Mouse (Mus musculus) thymus, adult 18-20 months (tissue): ENCODE results near the gene Rnf207.

Source experiments
- DNase-seq, 2 experiments: peaks; one replicate each; pipeline ENCODE4 v3.0.0; 2022; ENCODE audit warnings: mixed read lengths in 2 of 2

The Rnf207 gene

DNA sequence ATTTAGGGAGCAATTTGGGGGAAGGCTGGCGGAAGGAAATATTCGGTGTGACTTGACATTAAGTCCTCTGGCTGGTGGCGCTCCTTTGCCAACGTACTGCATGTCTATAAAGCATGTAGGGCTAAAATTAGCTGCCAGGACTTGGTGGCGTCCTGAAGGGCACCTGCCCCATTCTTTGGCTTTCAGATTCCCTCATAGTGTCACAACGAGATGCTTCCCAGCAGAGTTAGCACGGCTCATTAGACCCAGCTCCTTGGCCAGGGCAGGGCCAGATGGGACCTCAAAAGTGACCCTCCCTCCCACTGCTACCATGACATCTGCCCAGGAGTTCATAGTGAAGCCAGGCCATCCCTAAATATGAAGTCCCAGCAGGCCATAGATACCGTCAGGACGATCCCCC, 48.2 kb downstream of the Rnf207 start:
- DNase-seq, result no peak

DNA sequence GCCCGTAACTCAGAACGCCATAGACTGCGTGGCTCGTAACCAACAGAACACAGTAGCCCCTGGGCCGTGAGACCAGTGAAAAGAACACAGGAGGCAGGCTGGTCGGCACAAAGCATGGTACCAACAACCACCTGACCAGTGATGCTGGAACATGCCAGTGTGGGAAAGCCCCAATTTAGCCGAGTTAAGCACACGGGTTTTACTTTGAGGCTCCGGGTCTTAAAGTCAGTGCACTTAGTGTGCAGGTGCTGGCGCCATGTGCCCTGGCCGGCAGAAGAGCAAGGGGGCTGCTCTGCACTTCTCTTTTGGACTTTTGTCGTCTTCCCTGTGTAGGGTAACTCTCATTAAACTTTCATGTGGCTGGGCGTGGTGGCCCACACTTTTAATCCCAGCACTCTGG, 48.8 kb downstream of the Rnf207 start:
- DNase-seq, result no peak

DNA sequence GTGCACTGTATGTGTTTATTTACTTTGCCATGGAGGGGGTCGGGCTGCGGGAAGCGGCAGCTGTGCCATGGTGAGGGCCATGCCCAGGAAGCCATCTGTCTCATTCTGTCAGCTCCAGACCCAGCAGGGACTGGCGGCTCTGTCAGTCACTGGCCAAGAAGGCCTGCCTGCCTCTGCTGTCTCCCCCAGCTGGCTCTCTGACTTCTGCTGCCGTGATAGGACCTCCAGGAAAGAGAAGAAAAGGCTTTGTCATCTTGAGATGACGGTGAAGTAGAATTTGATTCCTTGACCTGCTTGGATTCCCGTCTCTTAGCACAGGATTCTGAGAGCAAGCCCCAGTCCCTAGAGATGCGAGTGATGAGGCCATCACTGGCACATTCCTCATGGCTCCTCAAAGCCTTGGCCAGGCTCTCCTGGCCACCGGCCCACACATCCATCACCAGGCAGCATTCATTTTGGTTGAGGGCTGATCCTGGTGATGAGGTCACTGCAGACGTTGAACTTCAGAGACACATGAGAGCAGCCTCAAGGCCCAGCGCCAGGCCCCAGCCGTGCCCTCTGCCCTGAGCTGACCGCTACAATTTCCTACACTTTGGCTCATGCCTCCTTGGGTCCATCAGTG, 50.9 kb downstream of the Rnf207 start:
- DNase-seq, result no peak

DNA sequence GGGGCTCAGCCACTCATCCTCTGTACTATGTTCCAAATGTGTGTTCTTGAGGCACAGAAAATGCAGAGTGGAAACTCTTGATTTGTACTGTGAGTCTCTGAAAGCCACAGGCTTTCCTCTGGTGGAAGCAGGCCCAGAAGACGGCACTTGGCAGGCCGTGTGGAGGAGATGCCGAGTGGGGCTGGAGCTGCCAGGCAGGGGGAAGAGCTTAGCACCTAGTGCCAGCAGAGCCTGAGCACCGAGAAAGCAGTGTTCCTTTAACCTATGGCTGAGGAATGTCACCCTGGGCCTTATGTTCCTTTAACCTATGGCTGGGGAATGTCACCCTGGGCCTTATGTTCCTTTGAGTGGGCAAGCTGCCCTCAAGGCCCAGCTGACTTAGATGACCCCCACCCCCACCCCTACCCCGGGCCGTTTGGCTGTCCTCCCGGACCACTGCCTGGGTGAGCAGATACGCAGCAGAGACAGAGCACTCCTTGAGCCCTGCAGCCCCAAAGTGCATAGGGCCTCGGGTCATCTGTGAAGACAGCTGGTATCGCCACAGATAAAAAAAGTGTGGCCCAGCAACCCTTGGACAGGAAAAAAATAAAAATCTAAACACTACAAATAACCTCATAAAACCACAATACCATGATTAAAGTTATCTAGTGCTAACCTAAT, 52.4 kb downstream of the Rnf207 start:
- no peak for DNase-seq

DNA sequence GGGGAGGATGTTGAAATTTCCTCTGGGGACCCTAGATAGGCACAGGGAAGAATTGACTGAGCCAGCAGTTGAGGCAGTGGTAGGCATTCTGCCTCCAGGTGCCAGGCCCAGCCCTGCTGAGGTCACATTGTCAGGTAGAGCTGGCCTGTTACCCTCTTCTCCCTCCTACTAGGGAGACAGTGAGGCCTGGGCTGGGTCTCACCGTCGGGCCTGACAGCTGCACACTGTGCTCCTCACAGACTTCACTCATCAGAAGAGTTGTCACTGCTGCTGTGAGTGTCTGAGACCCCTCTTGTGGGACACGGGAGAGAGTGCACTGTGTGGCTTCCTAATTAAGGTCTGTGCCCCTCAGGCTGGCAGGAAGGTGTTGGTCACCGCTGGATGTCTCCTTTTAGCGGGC, 53.0 kb downstream of the Rnf207 start:
- no peak for DNase-seq

DNA sequence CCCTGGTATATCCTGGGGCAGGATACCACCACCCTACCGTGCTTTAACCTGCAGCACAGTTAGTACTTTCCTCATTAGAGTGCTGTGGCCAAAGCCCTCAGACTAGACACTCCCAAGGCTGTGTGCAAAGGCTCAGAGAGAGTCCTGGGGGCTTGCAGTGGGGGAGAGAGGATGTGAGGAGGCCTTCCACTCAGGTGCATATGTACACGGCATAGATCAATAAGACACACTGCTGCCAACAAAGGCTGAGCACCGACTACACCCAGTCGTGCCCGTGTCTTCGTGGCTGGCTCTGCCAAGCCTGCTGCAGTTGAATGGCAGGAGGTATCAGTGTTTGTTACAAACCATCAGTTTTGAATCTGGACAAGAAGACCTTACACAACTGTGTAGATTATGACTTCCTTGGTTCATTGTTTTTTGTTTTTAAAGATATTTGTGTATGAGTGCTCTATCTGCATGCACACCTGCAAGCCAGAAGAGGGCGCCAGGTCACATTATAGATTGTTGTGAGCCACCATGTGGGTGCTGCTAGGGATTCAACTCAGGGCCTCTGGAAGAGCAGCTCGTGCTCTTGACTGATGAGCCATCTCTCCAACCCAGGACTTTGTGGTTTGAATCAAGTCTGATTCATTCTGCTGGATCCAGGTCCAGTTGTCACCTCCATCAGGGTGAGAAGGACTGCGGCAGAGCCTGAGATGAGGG, 53.8 kb downstream of the Rnf207 start:
- no peak for DNase-seq

DNA sequence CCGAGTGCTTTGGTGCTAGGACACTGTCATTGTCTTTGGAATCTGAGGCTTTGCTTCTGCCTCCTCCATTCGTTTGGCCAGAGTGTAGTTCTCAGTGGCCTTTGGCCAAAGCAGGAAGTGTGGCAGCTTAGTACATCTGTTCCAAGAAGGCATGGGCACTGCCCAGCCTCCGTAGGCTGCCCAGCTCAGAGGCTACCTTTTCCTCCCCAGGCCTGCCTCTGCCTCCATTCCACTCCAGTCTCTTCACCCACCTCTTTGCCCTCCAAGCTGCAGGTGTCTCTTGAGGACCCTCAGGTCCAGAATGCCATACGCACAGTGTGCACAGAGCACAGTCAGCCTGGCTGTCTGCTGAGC, 54.6 kb downstream of the Rnf207 start:
- DNase-seq, result no peak

DNA sequence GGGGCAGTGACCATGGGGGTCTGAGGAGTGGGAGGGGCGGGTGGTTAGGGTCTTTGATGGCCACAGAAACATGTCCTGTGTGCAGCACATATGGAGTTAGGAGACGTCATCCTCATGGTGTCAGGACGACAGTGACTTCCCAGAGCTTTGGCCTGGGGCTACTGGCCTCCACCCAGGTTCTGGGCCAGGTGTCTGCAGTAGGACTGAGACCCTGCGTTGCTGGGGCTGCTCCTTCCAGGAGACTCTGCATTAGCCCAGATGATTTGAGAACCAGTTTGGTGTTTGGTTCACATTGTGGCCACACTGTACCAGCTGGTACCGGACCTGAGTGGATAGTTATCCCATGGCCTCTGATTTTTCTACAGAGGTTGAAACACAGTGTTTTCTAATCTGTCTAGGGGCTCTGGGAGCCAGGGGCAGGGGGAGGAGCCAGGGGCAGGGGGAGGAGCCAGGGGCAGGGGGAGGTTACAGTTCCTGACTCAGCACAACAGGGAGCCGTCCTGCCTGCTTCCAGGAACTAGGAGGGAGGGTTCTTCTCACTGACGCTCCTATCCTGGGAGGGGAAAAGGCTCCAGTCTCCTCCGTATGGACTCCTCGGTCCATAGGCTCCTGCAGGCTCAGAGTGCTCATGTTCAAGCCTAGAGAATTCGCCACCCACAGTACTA, 55.1 kb downstream of the Rnf207 start:
- no peak for DNase-seq

DNA sequence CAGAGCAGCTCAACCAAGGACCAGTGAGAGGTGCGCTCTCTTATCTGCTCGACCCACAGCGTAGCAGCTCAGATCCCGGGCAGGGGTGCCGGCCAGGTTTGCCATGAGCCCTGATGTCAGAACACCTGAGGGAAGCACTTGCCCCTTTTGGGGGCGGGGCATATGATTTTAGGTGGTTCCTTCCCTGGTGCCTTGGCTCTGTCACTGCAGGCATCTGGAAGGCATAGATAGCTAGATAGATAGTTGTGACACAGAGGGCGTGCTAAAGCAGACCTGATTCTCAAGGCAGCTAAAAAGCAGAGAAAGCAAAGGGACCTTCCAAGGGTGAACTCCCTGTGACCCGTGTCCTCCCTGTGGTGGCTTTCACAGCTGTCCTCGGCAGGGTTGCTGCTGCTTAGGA, 55.7 kb downstream of the Rnf207 start:
- DNase-seq, result no peak

DNA sequence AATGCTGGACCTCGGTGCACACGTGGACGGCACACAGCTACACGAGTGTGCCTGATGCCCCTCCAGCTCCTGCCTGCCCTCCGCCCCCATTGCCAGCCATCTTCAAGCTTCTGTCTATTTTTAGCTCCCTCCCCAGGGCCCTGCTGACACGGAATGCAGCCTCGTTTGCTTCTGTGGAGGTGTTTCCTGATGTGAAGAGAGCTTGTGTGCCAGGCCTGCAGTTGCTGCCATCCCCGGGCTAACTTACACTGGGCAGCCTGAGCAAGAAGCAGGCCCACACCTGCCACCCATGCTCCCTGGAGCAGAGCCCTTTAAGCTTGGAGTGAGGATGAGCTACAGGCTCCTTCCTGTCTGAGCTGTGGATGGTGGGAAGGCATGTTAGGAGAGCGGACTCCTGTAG, 56.6 kb downstream of the Rnf207 start:
- no peak for DNase-seq

DNA sequence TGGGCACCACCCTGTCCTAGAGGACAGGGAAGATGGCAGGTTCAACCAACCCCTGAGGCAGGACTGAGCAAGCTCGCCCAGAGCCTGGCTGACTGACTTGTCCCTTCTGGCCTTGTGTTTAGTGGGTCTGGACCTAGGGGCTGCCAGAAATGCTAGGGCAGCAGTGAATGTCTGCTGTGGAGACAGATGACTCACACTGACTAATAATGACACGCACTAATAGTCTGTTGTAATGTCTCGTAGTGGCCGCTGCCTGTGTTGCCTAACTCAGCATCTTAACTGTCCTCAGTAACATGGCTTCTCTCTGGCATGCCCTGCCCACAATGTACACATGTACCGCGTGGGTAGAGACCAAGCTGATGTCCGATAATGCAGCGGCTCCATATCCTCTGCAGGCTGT, 58.3 kb downstream of the Rnf207 start:
- no peak for DNase-seq

DNA sequence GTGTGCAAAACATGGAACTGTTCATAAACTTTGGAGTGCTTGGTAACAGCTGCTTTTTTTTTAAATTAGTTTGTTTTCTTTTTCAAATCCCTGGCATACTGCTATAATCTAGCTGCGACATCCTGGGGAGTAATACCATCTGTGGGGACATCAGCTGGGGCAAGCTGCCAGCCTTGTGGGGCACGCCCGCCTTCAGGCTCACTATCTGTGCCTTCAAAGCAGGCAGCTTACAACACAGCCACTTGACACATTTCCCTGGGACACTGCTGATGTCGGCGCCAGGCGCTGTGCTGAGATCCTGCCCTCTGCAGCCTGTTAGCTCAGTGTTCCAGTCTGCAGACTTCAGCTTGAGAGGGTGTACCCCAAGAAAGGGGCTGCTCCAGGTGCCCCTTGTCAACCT, 61.7 kb downstream of the Rnf207 start:
- no peak for DNase-seq
